Mouse (Mus musculus) spleen, adult 2 months (tissue): ENCODE data around the gene Tdp1.

ENCODE experiments used
- CTCF ChIP-seq: fragments of 200-500 bp; IDR thresholded peaks from 2 replicates; pipeline ENCODE4 v1.5.1; 2011; ENCODE audit warnings: mild to moderate bottlenecking, inconsistent platforms; ENCODE audit not compliant: insufficient read depth, insufficient read length, insufficient replicate concordance; ENCODE audit errors: extremely low read depth
- POLR2A ChIP-seq: fragments of 200-500 bp; IDR thresholded peaks from 2 replicates; pipeline ENCODE4 v1.6.1; 2011; ENCODE audit warnings: low read depth, low read length, inconsistent platforms

DNA sequence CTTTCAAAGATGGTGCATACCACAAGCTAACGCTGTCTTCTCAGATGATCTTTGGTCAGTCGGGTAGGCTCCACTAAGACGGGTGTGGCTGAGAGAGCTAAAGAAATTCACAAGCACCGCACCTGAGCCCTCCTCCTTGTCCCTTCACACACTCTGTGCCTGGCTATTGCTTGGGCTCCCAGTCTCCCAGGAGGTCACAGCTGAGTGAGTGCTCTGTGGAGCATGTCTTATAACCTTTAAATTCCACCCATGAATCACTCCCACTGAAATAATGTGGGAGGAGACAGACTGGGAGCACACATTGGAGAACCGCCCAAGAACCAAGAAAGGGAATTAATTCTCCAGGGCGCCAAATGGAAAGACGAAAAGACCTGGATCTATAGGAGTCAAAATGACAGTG lies 56.4 kb downstream of the Tdp1 start:
- TF ChIP-seq POLR2A: no peak
- no peak for TF ChIP-seq CTCF
